Mouse (Mus musculus) cortical plate, adult 2 months (tissue): ENCODE measurements around the gene 1700020A23Rik.

Source experiments
- CTCF ChIP-seq: fragments of 200-500 bp; IDR thresholded peaks from 2 replicates; pipeline ENCODE4 v1.5.1; 2011; ENCODE audit warnings: mild to moderate bottlenecking, control low read depth, low read length; ENCODE audit not compliant: insufficient read depth; ENCODE audit errors: extremely low read depth
- POLR2A ChIP-seq: fragments of 200-500 bp; IDR thresholded peaks from 2 replicates; pipeline ENCODE4 v1.6.1; 2011; ENCODE audit warnings: mild to moderate bottlenecking, low read length, control low read depth; ENCODE audit not compliant: insufficient read depth; ENCODE audit errors: extremely low read depth

- no peak for TF ChIP-seq CTCF
- no peak for TF ChIP-seq POLR2A
Observed at GRCm38 (mm10) chr2:130390993-130391625, 13.9 kb upstream of the 1700020A23Rik start.
